Mouse (Mus musculus) heart, postnatal 4 days (tissue): ENCODE data around the gene Tent2. TPM values are rescaled to one million over a fixed set of nuclear protein-coding genes. Genes with fewer than 3 reads are reported as not detected.

ENCODE experiments used
- DNase-seq: peaks from one replicate; pipeline ENCODE4 v3.0.0; 2021
- total RNA-seq, 2 experiments: library from RNA; stranded (reverse); gene quantifications; 2 replicates each; pipeline ENCODE4 v1.2.3; 2021

The Tent2 gene
- total RNA-seq, 2 experiments from 2014 or later, result 27.4 to 28.1 TPM

DNA sequence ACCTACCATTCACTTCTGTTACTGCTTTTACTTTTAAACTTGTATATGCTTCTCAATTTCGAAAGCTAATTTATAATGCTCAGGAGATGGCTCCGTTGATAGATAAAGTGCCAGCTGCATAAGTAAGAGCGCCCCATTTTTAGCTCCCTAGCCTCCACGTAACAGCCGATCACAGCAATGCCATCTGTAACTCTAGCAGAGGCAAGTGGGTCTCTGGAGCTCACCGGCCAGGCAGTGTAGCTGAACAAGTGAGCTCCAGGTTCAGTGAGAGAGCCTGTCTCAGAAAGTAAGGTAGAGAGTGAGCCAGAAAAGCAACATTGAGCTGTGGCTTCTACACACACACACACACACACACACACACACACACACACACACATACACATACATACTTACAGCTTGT is 51.0 kb downstream of the Tent2 start:
- no peak for DNase-seq

DNA sequence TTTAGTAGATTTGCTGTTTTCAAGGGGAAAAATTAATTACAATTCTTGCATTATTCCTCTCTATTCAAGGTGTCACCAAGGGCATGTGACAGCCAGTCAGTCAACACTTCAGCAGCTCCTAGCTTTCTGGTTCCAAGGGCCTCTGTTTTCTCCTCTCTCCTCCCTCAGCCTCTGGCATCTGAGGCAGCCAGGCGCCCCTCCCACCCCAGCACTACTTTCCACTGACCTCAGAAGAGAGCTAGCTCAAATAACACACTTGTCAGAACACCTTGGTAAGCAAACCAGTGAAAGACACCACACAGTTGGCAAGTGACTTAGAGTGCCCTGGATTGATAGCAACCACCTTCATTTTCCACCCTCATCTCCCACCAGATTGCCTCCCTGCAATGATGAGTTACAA is 54.1 kb downstream of the Tent2 start:
- peak; percentile 55 for DNase-seq

DNA sequence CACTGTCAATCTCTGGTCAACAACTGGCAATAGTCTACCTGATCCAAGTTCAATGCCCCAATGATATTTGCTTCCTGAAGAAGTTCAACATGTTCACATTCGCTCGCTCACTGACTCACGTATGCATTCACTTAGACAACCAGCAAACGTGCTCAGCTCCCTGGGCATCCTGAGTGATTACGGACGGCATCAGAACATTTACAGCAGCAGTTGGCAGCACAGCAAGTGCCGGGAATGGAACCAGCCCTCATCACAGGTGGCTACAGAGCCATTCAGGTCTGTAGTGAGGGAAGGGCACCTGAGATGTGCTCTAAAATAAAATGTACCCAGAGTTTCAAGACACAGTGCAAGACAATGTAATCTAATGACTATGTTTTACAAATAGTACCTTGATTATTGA is 55.1 kb downstream of the Tent2 start:
- no peak for DNase-seq

DNA sequence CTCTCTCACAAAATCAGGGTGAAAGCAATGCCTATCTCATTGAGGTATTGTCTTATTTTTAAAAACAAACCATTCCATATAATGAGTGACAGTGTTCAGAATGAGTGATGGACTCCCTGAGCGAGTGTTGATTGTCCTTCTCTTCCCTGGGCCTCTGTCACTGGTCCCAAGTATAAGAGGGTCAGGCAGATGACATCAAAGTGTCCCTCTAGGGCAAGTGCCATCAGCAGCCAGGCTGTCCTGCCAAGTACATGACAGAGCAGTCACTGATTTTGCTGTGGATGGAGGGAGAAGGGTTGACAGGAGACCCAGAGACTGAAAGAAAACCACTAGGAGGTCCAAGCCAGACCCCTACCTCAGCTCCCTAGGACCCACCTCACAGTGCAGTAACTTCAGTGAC is 55.9 kb downstream of the Tent2 start:
- no peak for DNase-seq

DNA sequence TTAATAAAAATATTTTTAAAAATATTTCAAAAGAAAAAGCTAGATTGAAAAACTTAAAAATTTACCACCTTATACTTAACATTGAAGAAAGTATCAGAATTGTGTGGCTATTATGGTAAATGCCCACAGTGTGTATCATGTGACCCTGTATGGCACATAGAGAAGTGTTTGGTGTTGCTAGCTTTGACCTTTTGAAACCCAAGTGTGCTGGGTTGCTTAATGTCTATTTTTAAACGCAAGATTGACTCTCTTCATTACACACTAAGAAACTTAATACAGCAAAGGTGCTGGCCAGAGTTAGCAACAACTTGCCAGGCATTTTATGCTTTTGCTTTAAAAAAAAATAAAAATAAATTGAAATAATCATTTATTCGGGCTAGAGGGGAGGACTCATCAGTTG is 56.7 kb downstream of the Tent2 start:
- DNase-seq, result no peak

DNA sequence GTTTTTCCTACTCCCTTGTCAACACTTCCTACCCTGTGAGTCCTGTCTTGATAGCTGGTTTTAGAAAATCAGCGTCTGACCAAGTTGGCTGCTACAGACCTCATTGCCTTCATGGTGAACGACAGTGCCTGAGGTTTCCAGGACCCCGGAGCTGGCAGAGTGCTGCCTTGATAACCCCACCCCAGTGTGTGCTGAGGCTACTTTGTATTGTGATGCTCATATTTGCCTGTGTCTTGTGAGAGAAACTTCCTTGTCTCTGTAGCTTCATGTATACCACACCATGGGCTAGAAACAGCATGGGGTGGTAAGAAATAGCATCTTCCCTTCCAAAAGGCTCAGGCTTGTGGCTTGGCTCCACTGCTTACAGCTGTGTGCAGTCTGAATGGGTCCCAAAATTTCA is 61.5 kb downstream of the Tent2 start:
- DNase-seq, result no peak

DNA sequence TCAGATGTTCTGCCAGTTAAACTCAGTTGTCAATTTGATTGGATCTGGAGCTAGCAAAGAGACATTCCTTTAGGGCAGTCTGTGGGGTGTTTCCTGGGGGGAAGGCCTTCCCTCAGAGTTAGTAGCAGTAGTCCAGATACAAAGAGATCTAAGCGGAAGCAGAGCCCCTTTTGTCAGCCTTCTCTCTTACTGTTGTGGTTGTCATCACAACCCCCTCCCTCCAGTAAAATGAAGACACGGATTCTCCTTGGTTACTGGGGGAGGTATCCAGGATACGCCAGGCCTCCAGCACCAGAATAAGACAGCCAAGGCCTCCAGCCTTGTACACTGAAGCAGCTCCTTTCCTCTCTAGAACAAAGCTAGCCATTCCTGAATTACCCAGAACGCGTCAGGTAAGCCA is 63.2 kb downstream of the Tent2 start:
- DNase-seq, result no peak

DNA sequence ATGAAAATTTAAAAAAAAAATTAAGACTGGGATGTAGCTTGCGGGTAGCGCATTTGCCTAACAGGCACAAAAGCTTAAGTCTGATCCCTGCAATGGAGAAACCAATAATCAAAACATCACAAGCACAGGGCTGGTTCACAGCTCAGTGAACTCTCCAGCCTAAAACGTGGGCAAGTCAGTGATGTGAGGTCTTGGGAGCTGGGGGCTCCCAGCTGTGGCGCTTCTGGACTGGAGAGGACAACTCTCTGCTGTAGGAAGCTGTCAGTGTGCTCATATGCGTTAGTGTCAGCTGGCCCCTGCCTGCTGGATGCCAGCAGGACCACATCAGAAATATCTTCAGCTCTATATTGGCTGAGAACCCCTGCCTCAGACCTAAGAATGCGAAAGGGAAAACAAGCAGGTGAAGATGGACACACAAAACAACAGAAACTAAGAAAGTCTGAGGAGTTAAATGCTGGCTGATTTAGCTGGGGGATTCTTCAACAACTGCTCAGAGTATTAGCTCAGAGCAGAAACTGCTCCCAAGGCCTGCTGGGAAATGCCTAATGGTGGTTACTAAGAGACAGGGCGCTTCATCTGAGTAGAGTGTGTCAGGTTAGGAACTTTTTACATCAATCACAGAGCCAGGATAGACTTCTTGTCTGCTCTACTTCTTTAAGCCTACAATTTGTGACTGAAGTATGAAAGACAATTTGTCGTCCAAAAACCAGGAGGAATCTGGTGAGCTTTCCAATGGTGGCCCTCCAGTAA is 63.9 kb downstream of the Tent2 start:
- no peak for DNase-seq

DNA sequence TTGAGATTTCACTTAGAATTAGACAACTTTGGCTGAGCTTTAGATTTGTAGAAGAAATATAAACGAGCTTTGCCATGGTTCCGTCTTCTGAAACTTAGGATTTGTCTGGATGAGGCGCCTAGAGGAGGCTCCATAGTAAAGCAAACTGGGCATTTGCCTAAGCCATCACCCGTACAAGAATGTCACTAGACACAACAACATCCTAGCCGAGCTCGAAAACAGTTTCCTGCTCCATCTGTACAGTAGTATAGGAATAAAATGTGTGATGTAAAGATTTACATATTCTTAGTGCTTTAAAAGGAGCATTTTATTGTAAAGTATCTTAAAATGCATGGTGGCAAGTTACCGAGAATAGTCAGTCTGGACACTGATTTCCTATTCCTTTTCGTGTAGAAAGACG is 69.9 kb downstream of the Tent2 start:
- no peak for DNase-seq

DNA sequence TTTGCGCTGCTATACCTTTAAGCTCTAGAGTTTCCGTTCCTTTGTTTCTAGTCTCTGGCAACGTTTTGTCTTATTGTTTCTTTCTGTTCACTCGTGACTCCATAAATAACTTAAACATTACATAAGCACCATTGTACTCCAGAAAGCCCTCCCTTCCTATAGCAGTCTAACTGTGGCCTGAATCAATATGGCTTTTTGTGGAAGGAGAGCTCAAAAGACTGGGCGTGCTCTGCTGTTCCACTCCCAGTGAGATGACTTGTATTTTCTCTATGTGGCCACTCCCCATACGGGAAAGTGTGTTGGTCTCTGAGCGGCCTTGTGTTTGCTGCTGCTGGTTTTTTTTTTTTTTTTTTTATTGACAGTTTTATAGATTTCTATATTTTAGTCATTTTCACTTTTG is 74.9 kb downstream of the Tent2 start:
- DNase-seq, result no peak

DNA sequence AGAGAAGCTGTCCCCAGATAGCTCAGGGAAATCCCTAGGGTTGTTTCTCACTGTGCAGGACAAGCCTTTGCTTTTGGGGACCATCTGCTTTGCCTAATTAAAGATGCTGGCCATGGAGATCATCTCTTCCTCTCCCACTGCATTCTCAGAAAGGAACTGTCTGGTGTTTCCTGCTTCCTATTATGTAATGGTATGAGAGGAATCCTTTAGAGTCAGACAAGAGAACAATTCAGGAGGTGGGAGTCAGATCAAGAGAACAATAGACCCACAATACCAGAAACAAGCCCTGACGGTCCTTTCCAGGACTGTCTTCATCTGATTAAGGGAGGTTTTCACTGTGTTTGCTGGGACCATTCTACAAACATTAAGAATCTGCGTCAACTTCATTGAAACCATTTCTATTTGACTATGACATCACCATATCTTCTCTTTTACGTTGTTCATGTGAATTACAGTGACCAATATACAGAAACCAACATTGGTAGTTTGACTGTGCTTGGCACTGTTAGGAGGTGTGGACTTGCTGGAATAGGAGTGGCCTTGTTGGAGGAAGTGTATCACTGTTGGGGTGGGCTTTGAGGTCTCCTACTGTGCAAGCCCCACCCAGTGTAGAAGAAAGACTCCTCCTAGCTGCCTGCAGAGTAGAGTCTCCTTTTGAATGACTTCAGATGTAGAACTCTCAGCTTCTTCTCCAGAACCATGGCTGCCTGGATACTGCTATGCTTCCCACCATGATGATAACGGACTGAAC is 89.7 kb downstream of the Tent2 start:
- no peak for DNase-seq

DNA sequence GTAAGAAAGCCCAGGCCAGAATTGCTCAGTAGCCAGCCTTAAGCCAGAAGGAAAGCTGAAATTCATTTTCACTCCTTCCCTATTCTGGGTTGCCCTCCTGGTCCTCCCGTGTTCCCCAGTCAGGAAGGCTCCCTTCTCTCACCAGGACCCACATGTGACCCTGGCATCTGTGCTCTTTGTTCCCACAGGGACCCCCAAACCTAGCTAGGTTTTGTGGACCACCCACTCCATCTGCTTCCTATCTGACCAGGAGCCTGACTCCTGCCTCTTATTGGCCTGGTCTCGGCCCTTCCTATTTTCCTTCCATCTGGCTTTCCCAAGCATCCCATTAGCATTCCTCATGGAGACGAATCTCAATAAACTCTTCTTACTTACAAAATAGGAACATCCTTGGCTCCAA is 93.6 kb downstream of the Tent2 start:
- no peak for DNase-seq

DNA sequence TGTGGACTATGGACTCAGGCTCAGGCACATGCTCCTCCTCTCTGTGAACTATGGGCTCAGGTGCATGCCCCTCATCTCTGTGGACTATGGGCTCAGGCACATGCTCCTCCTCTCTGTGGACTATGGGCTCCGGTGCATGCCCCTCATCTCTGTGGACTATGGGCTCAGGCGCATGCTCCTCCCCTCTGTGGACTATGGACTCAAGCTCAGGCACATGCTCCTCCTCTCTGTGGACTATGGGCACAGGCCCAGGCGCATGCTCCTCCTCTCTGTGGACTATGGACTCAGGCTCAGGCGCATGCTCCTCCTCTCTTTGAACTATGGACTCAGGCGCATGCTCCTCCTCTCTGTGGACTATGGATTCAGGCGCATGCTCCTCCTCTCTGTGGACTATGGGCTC is 95.5 kb downstream of the Tent2 start:
- no peak for DNase-seq

Other genes starting within 250 kb of the Tent2 start
- 10 to 100 TPM; 76.0 to 82.2 TPM for gene Cmya5, start 47.7 kb downstream of the Tent2 start, total RNA-seq
- 10 to 100 TPM; 60.5 to 63.7 TPM for gene Homer1, start 107.2 kb upstream of the Tent2 start, total RNA-seq